Mouse (Mus musculus): ENCODE results near the gene Sh3bp5. TPM values are rescaled to one million over a fixed set of nuclear protein-coding genes. Genes with fewer than 3 reads are reported as not detected.

The Sh3bp5 gene
- total RNA-seq, 1 experiment, result 4.6 TPM

GRCm38 (mm10) chr14:31394822-31395532, 40.9 kb downstream of the Sh3bp5 start:
- Histone ChIP-seq H3K4me3 (ENCODE audit: insufficient read depth in 1 of 2, low read depth in 1 of 2, low read length in 2 of 2, poor library complexity in 1 of 2, severe bottlenecking in 1 of 2) (no peak overlapping the region), H3K4me1 (ENCODE audit: control insufficient read depth in 2 of 2, insufficient read depth in 2 of 2, low read length in 2 of 2, poor library complexity in 1 of 2) (0 out of 4 replicates have a peak, but pooled peaks cover 0 to 2% of the 10 kb centered on the region in 2 experiments), H3K9ac (ENCODE audit: insufficient read depth, low read depth, low read length, poor library complexity, severe bottlenecking) (no peak overlapping the region), H3K27ac (ENCODE audit: insufficient read depth, low read depth, low read length, poor library complexity, severe bottlenecking) (no peak overlapping the region), H3K36me3 (ENCODE audit: control insufficient read depth, insufficient read depth, low read length, poor library complexity, severe bottlenecking) (no peaks in the 10 kb centered on the region), H3K9me3 (ENCODE audit: control insufficient read depth, insufficient read depth, low read depth, low read length) (no peaks in the 10 kb centered on the region)
- DNase-seq (ENCODE audit: low read depth, low spot score), result no peak
- no peak for TF ChIP-seq ZNF384 (IDR thresholded peaks at IDR 0.05; ENCODE audit: low read depth, low read length)
- 0 out of 2 replicates have a peak, but pooled peaks have one; percentile 29 for TF ChIP-seq ZC3H11A (IDR thresholded peaks at IDR 0.05; ENCODE audit: borderline replicate concordance, low read depth, low read length)
- in situ Hi-C loops (cut with MboI; ENCODE audit: low sequenced_read_pairs in 2 of 2, unreplicated experiment in 2 of 2), result no loop called here

GRCm38 (mm10) chr14:31393936-31394630, 41.8 kb downstream of the Sh3bp5 start:
- 0 out of 4 replicates have a peak, but pooled peaks cover 0 to 2% of the 10 kb centered on the region in 2 experiments for H3K4me1 ChIP-seq (ENCODE audit: control insufficient read depth in 2 of 2, insufficient read depth in 2 of 2, low read length in 2 of 2, poor library complexity in 1 of 2)
- no peak for TF ChIP-seq HCFC1 (IDR thresholded peaks at IDR 0.05; ENCODE audit: borderline replicate concordance, insufficient read depth, low read length)
- no peak overlapping the region for H3K9ac ChIP-seq (ENCODE audit: insufficient read depth, low read depth, low read length, poor library complexity, severe bottlenecking)
- H3K4me3 ChIP-seq (ENCODE audit: insufficient read depth in 1 of 2, low read depth in 1 of 2, low read length in 2 of 2, poor library complexity in 1 of 2, severe bottlenecking in 1 of 2), result no peak overlapping the region
- H3K36me3 ChIP-seq (ENCODE audit: control insufficient read depth, insufficient read depth, low read length, poor library complexity, severe bottlenecking), result no peaks in the 10 kb centered on the region
- H3K9me3 ChIP-seq (ENCODE audit: control insufficient read depth, insufficient read depth, low read depth, low read length), result no peaks in the 10 kb centered on the region
- DNase-seq (ENCODE audit: low read depth, low spot score), result no peak
- no peak overlapping the region for H3K27ac ChIP-seq (ENCODE audit: insufficient read depth, low read depth, low read length, poor library complexity, severe bottlenecking)
- in situ Hi-C loops (cut with MboI; ENCODE audit: low sequenced_read_pairs in 2 of 2, unreplicated experiment in 2 of 2), result no loop called here

GRCm38 (mm10) chr14:31393546-31393890, 42.4 kb downstream of the Sh3bp5 start:
- in situ Hi-C loops (cut with MboI; ENCODE audit: low sequenced_read_pairs in 2 of 2, unreplicated experiment in 2 of 2), result no loop called here
- 0 out of 4 replicates have a peak, but pooled peaks cover 0 to 2% of the 10 kb centered on the region in 2 experiments for H3K4me1 ChIP-seq (ENCODE audit: control insufficient read depth in 2 of 2, insufficient read depth in 2 of 2, low read length in 2 of 2, poor library complexity in 1 of 2)
- H3K4me3 ChIP-seq (ENCODE audit: insufficient read depth in 1 of 2, low read depth in 1 of 2, low read length in 2 of 2, poor library complexity in 1 of 2, severe bottlenecking in 1 of 2), result no peak overlapping the region
- no peaks in the 10 kb centered on the region for H3K9me3 ChIP-seq (ENCODE audit: control insufficient read depth, insufficient read depth, low read depth, low read length)
- no peak for DNase-seq (ENCODE audit: low read depth, low spot score)
- no peak for TF ChIP-seq ZC3H11A (IDR thresholded peaks at IDR 0.05; ENCODE audit: borderline replicate concordance, low read depth, low read length)
- TF ChIP-seq HCFC1 (IDR thresholded peaks at IDR 0.05; ENCODE audit: borderline replicate concordance, insufficient read depth, low read length), result no peak
- TF ChIP-seq MAFK (IDR thresholded peaks at IDR 0.05; ENCODE audit: insufficient read depth, low read depth, low read length), result no peak
- no peak for TF ChIP-seq CHD2 (IDR thresholded peaks at IDR 0.05; ENCODE audit: low read depth, low read length)
- TF ChIP-seq ZNF384 (IDR thresholded peaks at IDR 0.05; ENCODE audit: low read depth, low read length), result no peak
- H3K27ac ChIP-seq (ENCODE audit: insufficient read depth, low read depth, low read length, poor library complexity, severe bottlenecking), result no peak overlapping the region
- no peaks in the 10 kb centered on the region for H3K36me3 ChIP-seq (ENCODE audit: control insufficient read depth, insufficient read depth, low read length, poor library complexity, severe bottlenecking)
- H3K9ac ChIP-seq (ENCODE audit: insufficient read depth, low read depth, low read length, poor library complexity, severe bottlenecking), result no peak overlapping the region

- H3K9ac ChIP-seq (ENCODE audit: insufficient read depth, low read depth, low read length, poor library complexity, severe bottlenecking), result no peak overlapping the region
- TF ChIP-seq ZC3H11A (IDR thresholded peaks at IDR 0.05; ENCODE audit: borderline replicate concordance, low read depth, low read length) (no peak), HCFC1 (IDR thresholded peaks at IDR 0.05; ENCODE audit: borderline replicate concordance, insufficient read depth, low read length) (no peak), ZNF384 (IDR thresholded peaks at IDR 0.05; ENCODE audit: low read depth, low read length) (no peak), MAFK (IDR thresholded peaks at IDR 0.05; ENCODE audit: insufficient read depth, low read depth, low read length) (no peak), CHD2 (IDR thresholded peaks at IDR 0.05; ENCODE audit: low read depth, low read length) (no peak)
- no peak overlapping the region for H3K27ac ChIP-seq (ENCODE audit: insufficient read depth, low read depth, low read length, poor library complexity, severe bottlenecking)
- no peaks in the 10 kb centered on the region for H3K36me3 ChIP-seq (ENCODE audit: control insufficient read depth, insufficient read depth, low read length, poor library complexity, severe bottlenecking)
- in situ Hi-C loops (cut with MboI; ENCODE audit: low sequenced_read_pairs in 2 of 2, unreplicated experiment in 2 of 2), result no loop called here
- DNase-seq (ENCODE audit: low read depth, low spot score), result no peak
- no peaks in the 10 kb centered on the region for H3K9me3 ChIP-seq (ENCODE audit: control insufficient read depth, insufficient read depth, low read depth, low read length)
- no peak overlapping the region for H3K4me3 ChIP-seq (ENCODE audit: insufficient read depth in 1 of 2, low read depth in 1 of 2, low read length in 2 of 2, poor library complexity in 1 of 2, severe bottlenecking in 1 of 2)
- H3K4me1 ChIP-seq (ENCODE audit: control insufficient read depth in 2 of 2, insufficient read depth in 2 of 2, low read length in 2 of 2, poor library complexity in 1 of 2), result 0 out of 4 replicates have a peak, but pooled peaks cover 0 to 2% of the 10 kb centered on the region in 2 experiments
Measured at GRCm38 (mm10) chr14:31392873-31393545, 42.9 kb downstream of the Sh3bp5 start.

All from ES-E14 (cell line).